Mouse (Mus musculus): ENCODE data around the gene Olfr267. TPM values are rescaled to one million over a fixed set of nuclear protein-coding genes. Genes with fewer than 3 reads are reported as not detected.

The Olfr267 gene
- polyA plus RNA-seq (2012; ENCODE audit: low replicate concordance) = not detected in 2 replicates

DNA sequence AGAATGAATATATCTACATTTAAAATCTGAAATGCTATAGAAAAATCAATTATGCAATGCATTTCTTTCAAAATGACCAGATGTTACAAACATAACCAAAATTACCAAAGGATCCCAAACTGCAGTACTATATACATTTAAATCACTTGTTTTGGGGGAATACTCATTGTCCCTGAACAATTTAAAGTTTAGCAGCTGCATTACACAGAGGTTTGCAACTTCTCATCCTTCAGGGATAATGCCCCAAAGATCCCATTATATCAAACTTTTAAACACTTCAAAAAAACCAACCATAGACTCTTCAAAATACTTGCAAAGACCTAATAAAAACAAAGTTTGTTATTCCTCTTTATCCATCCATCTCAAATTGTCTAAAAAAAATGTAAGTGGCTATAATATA lies at the start of gene Olfr267:
Gene Olfr267 (minus strand): TSS at position 101 of the 400 bp plus-strand sequence.

Other genes with a start within 250 kb of the Olfr267 start
- gene Lpar1, start 233.8 kb downstream of the Olfr267 start, polyA plus RNA-seq (2012; ENCODE audit: low replicate concordance) = 0.29 and 0.34 TPM in 2 replicates
- gene Ecpas, start 125.0 kb upstream of the Olfr267 start, polyA plus RNA-seq (2012; ENCODE audit: low replicate concordance) = 16.4 and 33.5 TPM in 2 replicates
- not detected in 2 replicates for gene Zkscan16, start 155.9 kb upstream of the Olfr267 start, polyA plus RNA-seq (2012; ENCODE audit: low replicate concordance)
- 0.11 and 0.28 TPM in 2 replicates for gene Ptgr1, start 199.4 kb upstream of the Olfr267 start, polyA plus RNA-seq (2012; ENCODE audit: low replicate concordance)
- gene Dnajc25, start 207.3 kb upstream of the Olfr267 start, polyA plus RNA-seq (2012; ENCODE audit: low replicate concordance) = 3.0 and 4.6 TPM in 2 replicates
- not detected in 2 replicates for gene Gm20503, start 215.5 kb upstream of the Olfr267 start, polyA plus RNA-seq (2012; ENCODE audit: low replicate concordance)
- gene Gng10, start 247.4 kb upstream of the Olfr267 start, polyA plus RNA-seq (2012; ENCODE audit: low replicate concordance) = 38.5 and 79.7 TPM in 2 replicates

Data from hematopoietic multipotent progenitor cell, adult 10-12 weeks (in vitro differentiated cells).